Mouse (Mus musculus) heart, postnatal 0 days (tissue): Measurements from ENCODE around the gene Utp14a. TPM values are rescaled to one million over a fixed set of nuclear protein-coding genes. Genes with fewer than 3 reads are reported as not detected.

Experiments
- ATAC-seq: fragments of 200-750 bp; cut with Nextera tagmentation; 2 replicates; pipeline ENCODE4 v1.8.0; 2017; ENCODE audit warnings: low read depth, moderate number of reproducible peaks, moderate library complexity; ENCODE audit not compliant: insufficient read depth
- DNase-seq: peaks from one replicate; pipeline ENCODE4 v3.0.0-alpha.2; 2016; ENCODE audit warnings: low spot score
- H3K27ac ChIP-seq: fragments of 300-500 bp; sonication (generic); 2 replicates; pipeline ENCODE4 v1.5.1; 2014; ENCODE audit warnings: low read depth, mild to moderate bottlenecking
- H3K27me3 ChIP-seq: fragments of 300-500 bp; sonication (generic); 2 replicates; pipeline ENCODE4 v1.6.1; 2014; ENCODE audit warnings: low read length, mixed read lengths; ENCODE audit not compliant: control insufficient read depth, insufficient read depth
- H3K36me3 ChIP-seq: fragments of 300-500 bp; sonication (generic); replicated peaks from 2 replicates; pipeline ENCODE4 v1.6.1; 2014; ENCODE audit warnings: low read length, mixed read lengths; ENCODE audit not compliant: control insufficient read depth, insufficient read depth
- H3K4me1 ChIP-seq: fragments of 300-500 bp; sonication (generic); 2 replicates; pipeline ENCODE4 v1.6.1; 2014; ENCODE audit warnings: antibody characterized with exemption; ENCODE audit not compliant: control insufficient read depth, insufficient read depth
- H3K4me2 ChIP-seq: fragments of 300-500 bp; sonication (generic); 2 replicates; pipeline ENCODE4 v1.6.1; 2014; ENCODE audit warnings: low read depth, mild to moderate bottlenecking, low read length, moderate library complexity
- H3K4me3 ChIP-seq: fragments of 300-500 bp; sonication (generic); 2 replicates; pipeline ENCODE4 v1.5.1; 2014; ENCODE audit warnings: low read depth, low read length
- H3K9ac ChIP-seq: fragments of 300-500 bp; sonication (generic); replicated peaks from 2 replicates; pipeline ENCODE4 v1.6.1; 2014; ENCODE audit warnings: low read depth, low read length, mixed read lengths
- H3K9me3 ChIP-seq: fragments of 300-500 bp; sonication (generic); replicated peaks from 2 replicates; pipeline ENCODE4 v1.6.1; 2016; ENCODE audit warnings: low read length; ENCODE audit not compliant: control insufficient read depth
- CTCF ChIP-seq: IDR thresholded peaks from 2 replicates; pipeline ENCODE4 v1.5.1; 2016; ENCODE audit warnings: antibody characterized with exemption, control low read depth, low read depth
- EP300 ChIP-seq: IDR thresholded peaks from 2 replicates; pipeline ENCODE4 v1.6.1; 2016; ENCODE audit warnings: antibody characterized with exemption, low read depth
- WGBS: fragments of 180-500 bp; shearing (Covaris S2); extraction: QIAGEN DNeasy Blood & Tissue Kit; methylation state at CpG from one replicate; pipeline ENCODE4 v1.1.7; 2014; 5-methylcytosine and 5-hydroxymethylcytosine counted together
- polyA plus RNA-seq: library from polyadenylated mRNA; unstranded; fragments of >200 nt; fragmentation: Nextera tagmentation; extraction: Ambion mirVana; gene quantifications from 2 replicates; pipeline ENCODE4 v1.2.1, GENCODE M21; 2015
- total RNA-seq: library from RNA; depleted of rRNA; stranded (reverse); fragments of >200 nt; gene quantifications from 2 replicates; pipeline ENCODE4 v1.2.3, GENCODE M21; 2014; ENCODE audit warnings: low replicate concordance

Gene Utp14a
- total and polyA plus RNA-seq, 2 experiments from 2014 or later = 3.4 to 9.6 TPM

DNA sequence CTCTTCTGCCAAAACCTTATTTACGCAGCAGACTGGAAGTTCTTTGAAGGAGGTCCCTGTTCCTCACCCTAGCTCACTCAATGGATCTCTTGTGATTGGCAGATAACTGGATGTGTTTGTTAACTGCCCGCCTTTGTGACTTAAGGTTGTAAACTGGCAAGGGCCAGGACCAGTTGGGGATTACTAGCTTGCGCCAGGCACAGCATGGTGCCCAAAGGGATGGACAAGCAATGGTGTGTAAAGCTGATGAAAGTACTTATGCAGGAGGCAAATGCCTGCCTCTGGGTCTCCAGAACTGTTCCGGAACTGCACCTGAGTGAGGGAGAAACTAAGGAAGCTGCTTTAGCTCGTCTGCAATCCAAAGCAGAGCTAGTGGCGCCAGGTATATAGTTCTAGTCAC, 29.8 kb downstream of the Utp14a start:
- no peak overlapping the region for H3K4me2 ChIP-seq
- no peak overlapping the region for H3K9ac ChIP-seq
- H3K36me3 ChIP-seq = 0 out of 2 replicates have a peak, but pooled peaks cover 5% of the 10 kb centered on the region
- H3K27me3 ChIP-seq = no peaks in the 10 kb centered on the region
- H3K4me1 ChIP-seq = no peaks in the 10 kb centered on the region
- 60% methylated on average over 6 of the region's 6 CpGs for WGBS
- ATAC-seq = no peak
- H3K27ac ChIP-seq = no peak overlapping the region
- no peak overlapping the region for H3K4me3 ChIP-seq
- no peaks in the 10 kb centered on the region for H3K9me3 ChIP-seq
- TF ChIP-seq CTCF (no peak), EP300 (no peak)
- DNase-seq = no peak

DNA sequence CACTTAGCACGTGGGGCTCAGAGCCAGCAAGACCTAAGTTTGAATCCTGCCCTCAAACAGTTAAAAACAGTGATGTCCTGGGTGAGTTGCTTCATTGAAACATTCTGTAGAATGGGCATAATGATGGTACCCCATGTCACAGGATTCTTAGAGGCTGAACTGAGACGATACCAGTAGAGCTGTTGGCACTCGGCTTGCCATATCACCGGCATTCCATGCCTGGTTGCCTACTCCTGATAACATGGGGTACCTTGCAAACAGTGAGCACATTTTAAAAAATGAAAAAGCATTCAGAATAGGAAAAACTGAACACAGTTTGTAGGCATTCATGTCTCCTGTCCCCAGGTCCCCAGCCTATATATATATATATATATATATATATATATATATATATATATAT, 31.3 kb downstream of the Utp14a start:
- 60% methylated on average over 4 of the region's 4 CpGs for WGBS
- Histone ChIP-seq H3K36me3 (no peaks in the 10 kb centered on the region), H3K4me3 (no peak overlapping the region), H3K4me1 (no peaks in the 10 kb centered on the region), H3K4me2 (no peak overlapping the region), H3K9ac (no peak overlapping the region), H3K27me3 (no peaks in the 10 kb centered on the region), H3K27ac (no peak overlapping the region), H3K9me3 (no peaks in the 10 kb centered on the region)
- ATAC-seq = no peak
- TF ChIP-seq EP300 (no peak), CTCF (no peak)
- no peak for DNase-seq

DNA sequence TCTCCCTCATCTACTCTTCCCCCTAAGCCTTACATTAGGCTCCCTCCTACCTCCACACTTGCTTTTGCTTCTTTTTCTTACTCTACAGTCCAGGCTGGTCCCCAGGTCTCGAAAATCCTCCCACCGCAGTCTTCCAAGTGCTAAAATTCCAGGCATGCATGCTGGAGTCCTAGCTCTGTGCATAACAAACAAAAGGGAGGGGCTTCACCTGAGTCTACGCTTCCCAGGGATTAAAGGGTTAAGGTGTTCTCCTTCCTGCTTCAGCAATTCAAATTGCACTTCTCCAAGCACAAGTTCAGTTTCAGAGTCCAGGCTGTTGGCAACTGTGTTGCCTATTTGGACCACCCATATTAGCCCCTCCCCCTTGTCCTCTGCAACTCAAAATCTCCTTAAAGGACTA, 34.8 kb downstream of the Utp14a start:
- Histone ChIP-seq H3K27ac (no peak overlapping the region), H3K9me3 (no peaks in the 10 kb centered on the region), H3K4me3 (no peak overlapping the region), H3K36me3 (no peaks in the 10 kb centered on the region), H3K9ac (no peak overlapping the region), H3K27me3 (no peaks in the 10 kb centered on the region), H3K4me2 (no peak overlapping the region), H3K4me1 (no peaks in the 10 kb centered on the region)
- no peak for DNase-seq
- TF ChIP-seq CTCF (no peak), EP300 (no peak)
- ATAC-seq = no peak
- WGBS = 31% methylated on average over 3 of the region's 3 CpGs

DNA sequence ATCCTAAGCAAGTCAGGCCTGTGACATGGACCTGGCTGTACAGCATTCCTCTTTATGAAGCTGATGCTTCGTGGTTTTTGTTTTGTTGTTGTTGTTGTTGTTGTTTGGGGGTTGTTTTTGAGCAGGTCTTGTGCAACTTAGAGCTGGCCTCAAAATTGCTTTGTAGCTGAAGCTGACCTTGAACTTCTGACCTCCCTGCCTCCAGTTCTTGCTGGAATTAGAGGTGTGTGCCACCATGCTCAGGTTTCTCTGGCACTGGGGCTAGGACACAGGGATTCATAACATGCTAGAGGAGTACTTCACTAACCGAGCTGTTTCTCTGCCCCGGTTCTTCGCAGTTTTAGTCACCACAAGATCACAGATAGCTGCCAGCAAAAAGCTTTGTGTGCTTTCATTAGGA, 48.7 kb downstream of the Utp14a start:
- 70% methylated on average over 4 of the region's 4 CpGs for WGBS
- ATAC-seq = no peak
- Histone ChIP-seq H3K4me1 (no peaks in the 10 kb centered on the region), H3K27ac (no peak overlapping the region), H3K4me3 (no peak overlapping the region), H3K27me3 (no peaks in the 10 kb centered on the region), H3K9ac (no peak overlapping the region), H3K9me3 (no peaks in the 10 kb centered on the region), H3K36me3 (no peaks in the 10 kb centered on the region), H3K4me2 (no peak overlapping the region)
- TF ChIP-seq CTCF = no peak
- TF ChIP-seq EP300 = no peak
- DNase-seq = no peak

DNA sequence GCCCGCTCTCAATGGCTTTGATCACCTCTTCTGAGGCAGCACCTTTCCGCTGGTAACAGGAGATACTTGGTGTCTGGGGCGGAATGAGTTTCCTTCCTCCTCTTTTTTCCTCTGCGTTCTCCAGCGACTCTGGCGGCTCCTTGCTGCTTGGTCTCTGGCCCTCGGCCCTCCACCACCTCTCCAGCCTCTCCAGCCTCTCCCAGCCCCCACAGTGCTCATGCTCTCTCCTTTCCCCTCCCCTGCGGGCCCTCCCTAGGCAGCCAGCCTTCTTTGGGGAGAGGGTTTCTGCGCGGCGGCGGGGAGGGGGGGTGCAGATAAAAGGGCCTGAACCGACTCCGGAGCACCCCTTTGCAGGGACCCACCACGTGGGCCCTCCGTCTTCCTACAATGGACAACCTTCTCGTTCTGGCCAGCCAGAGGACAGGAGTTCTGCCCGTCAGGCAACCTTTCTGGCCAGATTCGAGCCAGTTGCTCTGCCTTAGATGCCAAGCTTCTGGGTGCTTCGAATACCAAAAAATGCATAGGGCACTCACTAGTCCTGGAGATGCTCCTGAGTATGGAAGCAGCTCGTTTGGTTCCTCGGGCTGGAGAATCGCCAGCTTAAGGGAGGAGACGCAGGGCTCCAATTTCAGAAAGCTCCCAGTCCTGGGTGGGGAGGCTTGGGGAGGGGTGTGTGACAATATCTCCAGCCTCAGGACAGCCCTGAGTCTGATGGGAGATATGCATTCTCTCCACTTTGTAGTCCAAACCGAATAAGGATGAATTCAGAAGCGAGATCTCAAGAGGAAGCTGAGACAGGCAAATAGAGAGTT, 54.2 kb downstream of the Utp14a start:
- Histone ChIP-seq H3K9me3 (no peaks in the 10 kb centered on the region), H3K36me3 (no peaks in the 10 kb centered on the region), H3K9ac (no peak overlapping the region; the same call in 1 of the 2 replicates), H3K4me1 (no peaks in the 10 kb centered on the region), H3K4me2 (peak overlapping the region; percentile 53), H3K27ac (no peak overlapping the region), H3K4me3 (peak overlapping the region; percentile 22), H3K27me3 (no peaks in the 10 kb centered on the region)
- TF ChIP-seq EP300 (no peak), CTCF (no peak)
- DNase-seq (no peak), ATAC-seq (no peak)
- WGBS = 14% methylated on average over 25 of the region's 26 CpGs

DNA sequence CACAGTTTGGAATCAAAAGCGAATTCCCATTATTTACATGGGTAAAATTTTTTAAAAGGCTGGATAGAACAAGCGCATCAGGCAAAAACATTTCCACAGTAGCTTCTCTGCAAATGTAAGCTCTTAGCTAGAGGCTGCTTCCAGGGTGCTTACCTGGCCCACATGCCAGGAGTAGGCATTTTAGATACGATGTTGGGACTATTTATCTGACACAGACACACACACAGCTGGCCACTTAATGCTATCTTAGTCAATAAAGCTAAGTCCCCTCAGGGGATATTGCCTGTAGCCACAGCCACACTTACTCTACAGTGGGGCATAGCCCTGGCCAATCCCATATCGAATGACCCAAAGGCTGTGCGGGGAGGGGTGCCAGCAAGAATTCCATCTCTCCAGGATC, 55.1 kb downstream of the Utp14a start:
- TF ChIP-seq EP300 (no peak), CTCF (no peak)
- Histone ChIP-seq H3K27me3 (no peaks in the 10 kb centered on the region), H3K36me3 (no peaks in the 10 kb centered on the region), H3K9ac (no peak overlapping the region), H3K9me3 (no peaks in the 10 kb centered on the region), H3K4me1 (no peaks in the 10 kb centered on the region), H3K27ac (no peak overlapping the region), H3K4me3 (no peak overlapping the region), H3K4me2 (no peak overlapping the region)
- WGBS = 78% methylated on average over 5 of the region's 5 CpGs
- ATAC-seq (no peak), DNase-seq (no peak)
